In genomic region chr1:167119439-167119838, GRCm38 (mm10) we compare ENCODE assay signal across 11 mouse cellular contexts.
DNase-seq lines count a peak whose midpoint lies in the region; ATAC-seq lines count a peak whose summit lies in the region.
"Had no signal": no experiment of that assay in that cellular context is flagged by ENCODE, and none has a peak within 500 bp of the region (broad histone marks: within the 10 kb centered on the region; RNA-seq: fewer than 3 reads in every experiment).

No protein-coding gene starts in this region.

- peak overlapping the region; percentile 33 for H3K4me2 ChIP-seq in hindbrain, embryonic 15.5 days
- H3K4me2 ChIP-seq in midbrain, embryonic 14.5 days (ENCODE audit: low read length): peak overlapping the region; percentile 29
- no peak overlapping the region for H3K4me2 ChIP-seq in kidney, embryonic 16.5 days (replicated peaks; ENCODE audit: low read depth, low read length)
- H3K4me2 ChIP-seq: heart, embryonic 12.5 days had no signal

- peak overlapping the region; percentile 31; the same call in 1 of the 2 replicates for H3K27ac ChIP-seq in hindbrain, embryonic 15.5 days (replicated peaks)
- peak overlapping the region; percentile 62 for H3K27ac ChIP-seq in midbrain, embryonic 14.5 days (replicated peaks; ENCODE audit: low read depth, low read length)
- H3K27ac ChIP-seq in kidney, embryonic 16.5 days (ENCODE audit: low read length): no peak overlapping the region
- H3K27ac ChIP-seq: stomach, postnatal 0 days had no signal

- peaks cover 16% of the 10 kb centered on the region for H3K4me1 ChIP-seq in hindbrain, embryonic 15.5 days (replicated peaks)
- peaks cover 10% of the 10 kb centered on the region for H3K4me1 ChIP-seq in midbrain, embryonic 14.5 days (ENCODE audit: control insufficient read depth, insufficient read depth, low read length)
- H3K4me1 ChIP-seq in kidney, embryonic 16.5 days (ENCODE audit: insufficient read depth, low read length): no peaks in the 10 kb centered on the region
- H3K4me1 ChIP-seq: heart, embryonic 12.5 days had no signal

- H3K4me3 ChIP-seq in hindbrain, embryonic 15.5 days: no peak overlapping the region
- no peak overlapping the region for H3K4me3 ChIP-seq in midbrain, embryonic 14.5 days (replicated peaks; ENCODE audit: low read depth, low read length)
- no peak overlapping the region for H3K4me3 ChIP-seq in kidney, embryonic 16.5 days (ENCODE audit: low read length)
- H3K4me3 ChIP-seq: heart, embryonic 12.5 days had no signal

- peak; percentile 28 to 35 for DNase-seq in left cerebral cortex, adult 18-20 months (ENCODE audit: low spot score in 2 of 2)
- DNase-seq in left cerebral cortex, adult 11 months (ENCODE audit: low spot score): no peak
- peak; percentile 69 for DNase-seq in midbrain, embryonic 14.5 days
- DNase-seq in right cerebral cortex, postnatal 36 days (ENCODE audit: low spot score in 2 of 2): peak; percentile 18 to 31
- no peak for DNase-seq in kidney, postnatal 14 days
- DNase-seq: kidney, adult 8-10 months had no signal

- no peak overlapping the region for H3K9ac ChIP-seq in hindbrain, embryonic 15.5 days
- 0 out of 2 replicates have a peak overlapping the region, but pooled peaks have one; percentile 2 for H3K9ac ChIP-seq in midbrain, embryonic 14.5 days (replicated peaks; ENCODE audit: low read length)
- H3K9ac ChIP-seq in kidney, embryonic 16.5 days (replicated peaks; ENCODE audit: low read length): no peak overlapping the region
- H3K9ac ChIP-seq: heart, embryonic 12.5 days had no signal

- WGBS in hindbrain, embryonic 15.5 days: 22% methylated on average over 8 of the region's 8 CpGs
- WGBS in midbrain, embryonic 14.5 days: 22% methylated on average over 8 of the region's 8 CpGs
- 62% methylated on average over 8 of the region's 8 CpGs for WGBS in kidney, embryonic 16.5 days

- H3K9me3 ChIP-seq in hindbrain, embryonic 15.5 days: no peaks in the 10 kb centered on the region
- no peaks in the 10 kb centered on the region for H3K9me3 ChIP-seq in midbrain, embryonic 14.5 days (ENCODE audit: control insufficient read depth, low read length)
- no peaks in the 10 kb centered on the region for H3K9me3 ChIP-seq in kidney, embryonic 16.5 days (ENCODE audit: low read length)
- H3K9me3 ChIP-seq: heart, embryonic 12.5 days had no signal

- no peaks in the 10 kb centered on the region for H3K36me3 ChIP-seq in hindbrain, embryonic 15.5 days
- no peaks in the 10 kb centered on the region for H3K36me3 ChIP-seq in midbrain, embryonic 14.5 days (ENCODE audit: control insufficient read depth, insufficient read depth, low read length)
- no peaks in the 10 kb centered on the region for H3K36me3 ChIP-seq in kidney, embryonic 16.5 days (ENCODE audit: insufficient read depth, low read length)
- H3K36me3 ChIP-seq: heart, embryonic 12.5 days had no signal

- ATAC-seq in hindbrain, embryonic 15.5 days (ENCODE audit: low FRiP score, low read depth): peak; percentile 51
- peak; percentile 68 for ATAC-seq in midbrain, embryonic 14.5 days (ENCODE audit: low FRiP score, low TSS enrichment)
- ATAC-seq in kidney, embryonic 16.5 days (ENCODE audit: low FRiP score, low TSS enrichment): no peak
- ATAC-seq in megakaryocyte-erythroid progenitor cell, adult 5-6 weeks (replicated peaks; ENCODE audit: low FRiP score, low TSS enrichment, poor library complexity, severe bottlenecking): no peak

- no peaks in the 10 kb centered on the region for H3K27me3 ChIP-seq in hindbrain, embryonic 15.5 days
- H3K27me3 ChIP-seq in midbrain, embryonic 14.5 days (ENCODE audit: control insufficient read depth, insufficient read depth, low read length): no peaks in the 10 kb centered on the region
- no peaks in the 10 kb centered on the region for H3K27me3 ChIP-seq in kidney, embryonic 16.5 days (ENCODE audit: insufficient read depth, low read length)
- H3K27me3 ChIP-seq: heart, embryonic 12.5 days had no signal

Comparison
In these comparisons a context has a peak if more than half of its experiments do, and no peak if none do; other contexts are left out.
1. DNase-seq: peak in left cerebral cortex, adult 18-20 months (2 of 2), midbrain, embryonic 14.5 days (single experiment) and right cerebral cortex, postnatal 36 days (2 of 2); none in left cerebral cortex, adult 11 months (single experiment) and kidney, postnatal 14 days (single experiment).
2. ATAC-seq: peak in hindbrain, embryonic 15.5 days (single experiment) and midbrain, embryonic 14.5 days (single experiment); none in kidney, embryonic 16.5 days (single experiment) and megakaryocyte-erythroid progenitor cell, adult 5-6 weeks (single experiment).